Mouse (Mus musculus): ENCODE results near the gene Fam187b.

Gene Fam187b

GRCm38 (mm10) chr7:31008175-31008574 is 34.6 kb downstream of the Fam187b start:
- DNase-seq (ENCODE audit: extremely low read depth, low read depth, low spot score), result no peak

GRCm38 (mm10) chr7:31008889-31009288 is 35.3 kb downstream of the Fam187b start:
- DNase-seq (ENCODE audit: extremely low read depth, low read depth, low spot score), result no peak

GRCm38 (mm10) chr7:31012971-31013370 is 39.4 kb downstream of the Fam187b start:
- no peak for DNase-seq (ENCODE audit: extremely low read depth, low read depth, low spot score)

GRCm38 (mm10) chr7:31017104-31017901 is 43.7 kb downstream of the Fam187b start:
- DNase-seq (ENCODE audit: extremely low read depth, low read depth, low spot score), result no peak

GRCm38 (mm10) chr7:31028609-31029008 is 55.0 kb downstream of the Fam187b start:
- no peak for DNase-seq (ENCODE audit: extremely low read depth, low read depth, low spot score)

GRCm38 (mm10) chr7:31030717-31031116 is 57.1 kb downstream of the Fam187b start:
- DNase-seq (ENCODE audit: extremely low read depth, low read depth, low spot score), result no peak

- DNase-seq (ENCODE audit: extremely low read depth, low read depth, low spot score), result no peak
These were observed 58.1 kb downstream of the Fam187b start for GRCm38 (mm10) chr7:31031731-31032130.

GRCm38 (mm10) chr7:31033409-31034165 is 60.0 kb downstream of the Fam187b start:
- no peak for DNase-seq (ENCODE audit: extremely low read depth, low read depth, low spot score)

GRCm38 (mm10) chr7:31034789-31035188 is 61.2 kb downstream of the Fam187b start:
- no peak for DNase-seq (ENCODE audit: extremely low read depth, low read depth, low spot score)

GRCm38 (mm10) chr7:31035291-31035690 is 61.7 kb downstream of the Fam187b start:
- no peak for DNase-seq (ENCODE audit: extremely low read depth, low read depth, low spot score)

- no peak for DNase-seq (ENCODE audit: extremely low read depth, low read depth, low spot score)
These were observed 63.3 kb downstream of the Fam187b start for GRCm38 (mm10) chr7:31036917-31037316.

- DNase-seq (ENCODE audit: extremely low read depth, low read depth, low spot score), result no peak
These were observed 64.1 kb downstream of the Fam187b start for GRCm38 (mm10) chr7:31037675-31038074.

- no peak for DNase-seq (ENCODE audit: extremely low read depth, low read depth, low spot score)
These were observed 65.4 kb downstream of the Fam187b start for GRCm38 (mm10) chr7:31039011-31039410.
